Mouse (Mus musculus) cerebellum, postnatal 25 days (tissue): ENCODE data around the gene Abcg3.
"Not testable (repeated sequence)": the region's sequence is repeated elsewhere in the genome, so short reads cannot be mapped to it uniquely, and the experiment has no call there.

Source experiments
- DNase-seq, 2 experiments: peaks; one replicate each; pipeline ENCODE4 v3.0.0; 2021; ENCODE audit warnings: mixed read lengths in 2 of 2

Gene Abcg3

GRCm38 (mm10) chr5:104982535-104982934, at the start of gene Abcg3:
Gene Abcg3, minus strand, starts transcription at chr5:104982718.
- DNase-seq, result no peak

DNA sequence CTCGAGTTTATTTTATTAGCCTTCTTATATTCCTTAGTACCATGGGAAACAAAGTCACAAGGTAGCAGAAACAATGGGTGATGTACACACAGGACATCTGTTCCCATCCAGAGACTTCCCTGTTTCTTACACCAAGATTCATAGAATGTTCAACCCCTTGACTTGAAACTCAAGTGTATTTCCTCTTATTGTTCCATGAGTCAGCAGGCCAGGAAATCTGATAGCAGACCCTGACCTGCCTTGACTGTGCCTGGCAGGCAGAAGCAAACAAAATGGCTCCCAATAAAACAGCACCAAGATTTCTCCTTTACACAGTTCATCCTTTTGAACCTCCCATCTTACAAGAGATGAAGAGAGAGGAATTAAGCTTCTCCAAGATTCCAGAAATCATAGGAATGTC, 30.0 kb upstream of the Abcg3 start:
- DNase-seq, result no peak

DNA sequence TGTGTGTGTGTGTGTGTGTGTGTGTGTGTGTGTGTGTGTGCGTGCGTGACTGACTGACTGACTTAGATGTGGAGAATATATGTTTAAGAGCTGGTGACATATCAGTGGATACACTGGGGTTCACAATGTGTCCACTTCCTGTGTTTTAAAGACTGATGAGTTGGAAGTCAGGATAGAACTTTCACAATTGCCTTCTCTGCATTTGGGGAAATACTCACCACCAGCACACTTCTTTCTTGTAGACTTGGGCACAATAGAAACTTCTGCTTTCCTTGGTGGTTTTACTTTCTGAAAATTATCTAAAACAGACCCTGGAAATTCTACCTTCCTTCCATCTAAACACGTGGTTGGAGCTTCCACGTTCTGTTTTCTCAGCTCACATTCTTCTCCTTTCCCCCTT, 29.1 kb upstream of the Abcg3 start:
- DNase-seq, result no peak

DNA sequence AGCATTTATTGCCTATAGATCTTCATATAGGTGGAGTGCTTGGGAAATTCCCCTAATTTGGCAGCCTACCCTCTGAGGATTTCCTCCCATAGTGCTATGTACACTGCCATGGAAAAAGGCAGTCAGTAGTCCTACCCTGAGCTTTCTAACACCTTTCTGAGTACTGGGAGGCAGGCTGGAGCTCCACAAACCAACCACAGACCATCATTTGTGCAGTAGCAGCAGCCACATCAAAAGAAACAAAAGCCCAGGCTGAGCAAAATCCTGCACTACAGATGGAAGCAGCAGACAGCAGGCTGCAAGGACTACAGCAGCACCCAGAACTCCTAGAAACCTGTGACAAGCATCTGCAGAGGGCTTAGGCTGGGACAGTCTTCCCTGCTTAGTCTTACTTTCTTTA, 27.9 kb upstream of the Abcg3 start:
- DNase-seq, result no peak

- DNase-seq, result peak; percentile 8 to 47
Observed at GRCm38 (mm10) chr5:104989411-104989810, 6.9 kb upstream of the Abcg3 start.

- DNase-seq, result no peak
Observed at GRCm38 (mm10) chr5:104988000-104988399, 5.5 kb upstream of the Abcg3 start.

- DNase-seq, result peak in 1 of 2 experiments; percentile 15
Observed at GRCm38 (mm10) chr5:104986706-104987105, 4.2 kb upstream of the Abcg3 start.

DNA sequence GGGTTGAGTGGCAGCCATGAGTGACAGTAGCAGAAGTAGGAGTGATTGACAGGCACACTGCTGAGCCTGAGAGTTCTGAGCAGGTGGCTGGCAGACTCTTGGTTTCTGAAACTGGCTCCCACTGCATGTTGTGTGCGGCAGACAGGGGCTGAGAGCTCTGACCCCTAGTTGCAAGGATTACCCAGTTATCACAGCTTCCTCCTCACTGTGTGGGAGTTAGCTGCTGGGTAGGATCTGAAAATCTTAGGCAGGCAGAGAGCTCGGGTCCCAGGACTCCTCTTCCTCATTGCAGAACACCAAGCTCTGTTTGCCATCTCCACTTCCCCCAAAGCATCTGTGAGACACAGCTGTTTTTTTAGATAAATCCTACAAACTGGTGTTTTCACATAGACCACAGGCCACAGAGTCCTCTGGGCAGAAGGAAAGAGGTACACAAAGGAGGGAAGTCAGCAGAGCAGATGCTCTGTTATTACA, 3.4 kb downstream of the Abcg3 start:
- no peak for DNase-seq

DNA sequence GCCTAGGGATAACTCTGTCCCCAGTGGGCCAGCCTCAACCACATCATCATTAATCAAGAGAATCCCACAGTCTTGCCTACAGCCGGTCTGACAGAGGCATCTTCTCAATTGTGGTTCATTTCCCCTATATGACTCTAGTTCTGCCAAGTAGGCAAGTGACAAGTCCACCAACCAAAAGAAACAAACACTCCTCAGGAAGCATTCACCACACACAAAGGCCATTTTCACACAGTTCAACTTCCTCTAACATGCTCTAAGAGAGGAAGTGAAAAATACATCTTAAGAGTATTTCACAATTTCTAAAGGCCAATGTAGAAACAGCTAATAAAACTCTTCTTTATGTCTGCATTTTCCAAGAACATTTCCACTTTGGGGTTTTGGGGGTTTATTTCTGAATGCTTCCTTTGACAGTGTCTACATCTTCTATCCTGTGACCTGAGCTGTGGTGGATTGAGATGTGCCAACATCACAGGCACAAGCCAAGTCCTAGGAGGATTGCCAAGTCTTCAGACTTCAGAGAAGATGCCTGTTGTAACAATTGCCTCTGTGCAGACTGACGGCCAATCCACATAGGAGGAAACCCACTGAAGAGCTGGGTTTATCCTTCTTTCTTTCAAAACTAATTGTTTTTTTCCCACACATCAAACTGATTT, 24.3 kb downstream of the Abcg3 start:
- DNase-seq, result no peak

DNA sequence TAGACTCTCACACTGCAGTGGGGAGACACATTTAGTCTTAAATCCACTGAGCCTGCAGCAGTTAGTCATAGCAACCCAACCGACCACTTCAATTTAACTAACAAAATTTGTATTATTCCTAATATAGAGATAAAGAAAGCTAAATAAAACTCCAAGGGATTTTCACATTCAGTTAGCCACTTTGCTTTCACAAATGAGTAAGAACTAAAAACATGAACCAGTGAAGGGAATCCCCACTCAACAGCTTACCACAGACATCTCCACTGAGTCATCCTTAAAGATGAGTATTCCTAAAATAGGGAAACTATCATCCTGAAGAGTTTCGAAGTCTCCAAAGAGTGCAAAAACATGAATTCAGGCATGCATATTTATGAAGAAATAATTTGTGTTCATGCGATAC, 27.3 kb downstream of the Abcg3 start:
- DNase-seq, result no peak

- DNase-seq, result no peak
Observed at GRCm38 (mm10) chr5:104946951-104947350, 35.6 kb downstream of the Abcg3 start.

- no peak for DNase-seq
Observed at GRCm38 (mm10) chr5:104934148-104934547, 48.4 kb downstream of the Abcg3 start.

GRCm38 (mm10) chr5:104906556-104906955, 76.0 kb downstream of the Abcg3 start:
- DNase-seq, result not testable (repeated sequence)
